Mouse (Mus musculus) mouse embryonic stem cell (cell line): ENCODE measurements at regions not wholly inside any gene's neighbourhood (a gene's known extent, or its start where the extent isn't known, plus 50 kb on each side); places are given as distances from the start of the nearest gene placed in this dataset.

ENCODE experiments used
- in situ Hi-C, 2 experiments: fragments of 300-500 bp; cut with MboI; formaldehyde crosslinking; loops; 1 replicate in 1 of 2; 3 replicates in 1 of 2; pipeline ENCODE4 v1.14.3; 2019 to 2020; ENCODE audit warnings: low sequenced_read_pairs in 2 of 2, low pct_unique_long_range_greater_than_20kb in 1 of 2, mixed read lengths in 1 of 2; ENCODE audit not compliant: unreplicated experiment in 1 of 2

DNA sequence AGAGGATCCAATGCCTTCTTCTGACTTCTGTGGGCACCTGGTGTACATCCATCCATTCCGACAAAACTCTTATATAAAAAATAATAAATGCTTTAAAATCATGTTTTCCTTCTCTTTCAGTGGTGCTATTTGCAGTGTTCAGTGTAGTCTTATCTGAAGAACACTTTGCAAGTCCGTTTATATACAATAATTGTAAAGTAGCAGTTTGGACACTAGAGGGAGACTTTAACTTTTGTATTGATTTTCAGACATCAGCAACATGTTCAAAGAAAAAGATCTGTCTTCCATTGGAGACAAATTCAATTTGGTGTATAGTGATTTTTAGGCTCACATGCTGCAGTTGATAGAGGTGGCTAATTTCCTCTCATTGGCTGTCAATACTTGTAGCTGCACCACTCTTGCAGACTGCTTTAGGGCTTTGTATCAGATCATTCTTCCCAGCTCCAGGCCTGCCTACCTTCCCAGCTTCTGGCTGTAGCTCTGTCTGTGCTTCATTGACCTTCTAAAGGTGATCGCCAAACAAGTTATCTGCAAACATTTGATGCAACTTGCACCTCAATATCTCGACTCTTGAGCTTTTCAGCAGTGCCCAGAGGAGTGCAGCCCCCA is 74.8 kb upstream of the Sult1c1 start:
- in situ Hi-C loops: loop anchor here (25.0 kb wide), 1 partner anchor 272 kb away; no protein-coding TSS in a partner anchor

GRCm38 (mm10) chr17:54061280-54061679 is 70.8 kb upstream of the Sult1c1 start:
- in situ Hi-C loops: loop anchor here (25.0 kb wide), 1 partner anchor 276 kb away; no protein-coding TSS in a partner anchor
